Mouse (Mus musculus) ES-E14 (cell line): ENCODE data around the gene Ccdc146.

Experiments used
- CHD2 ChIP-seq: IDR thresholded peaks from 2 replicates; pipeline ENCODE4 v1.6.1; 2014; ENCODE audit warnings: mild to moderate bottlenecking, low read depth, low read length, inconsistent platforms
- HCFC1 ChIP-seq: IDR thresholded peaks from 2 replicates; pipeline ENCODE4 v1.6.1; 2012; ENCODE audit warnings: low read length, inconsistent platforms, borderline replicate concordance; ENCODE audit not compliant: insufficient read depth
- MAFK ChIP-seq: IDR thresholded peaks from 2 replicates; pipeline ENCODE4 v1.6.1; 2014; ENCODE audit warnings: mild to moderate bottlenecking, low read depth, low read length, inconsistent platforms; ENCODE audit not compliant: insufficient read depth
- ZC3H11A ChIP-seq: IDR thresholded peaks from 2 replicates; pipeline ENCODE4 v1.6.1; 2012; ENCODE audit warnings: low read depth, mild to moderate bottlenecking, inconsistent platforms, low read length, borderline replicate concordance
- ZNF384 ChIP-seq: IDR thresholded peaks from 2 replicates; pipeline ENCODE4 v1.6.1; 2012; ENCODE audit warnings: low read depth, low read length, inconsistent platforms

- TF ChIP-seq ZC3H11A (no peak), HCFC1 (no peak), CHD2 (no peak), MAFK (no peak), ZNF384 (no peak)
Observed at GRCm38 (mm10) chr5:21394562-21394961, 29.9 kb downstream of the Ccdc146 start.
